Mouse (Mus musculus) heart, embryonic 12.5 days (tissue): ENCODE data around the gene Fbxw4. TPM values are rescaled to one million over a fixed set of nuclear protein-coding genes. Genes with fewer than 3 reads are reported as not detected.
A peak's percentile ranks its signal among the peaks of the same experiment; 100 is the strongest.

Experiments used
- ATAC-seq: fragments of 200-750 bp; cut with Nextera tagmentation; 2 replicates; pipeline ENCODE4 v1.8.0; 2017; ENCODE audit warnings: moderate TSS enrichment, moderate library complexity; ENCODE audit not compliant: insufficient number of reproducible peaks, low FRiP score
- H3K27ac ChIP-seq: fragments of 300-500 bp; sonication (generic); 2 replicates; pipeline ENCODE4 v1.5.1; 2016; ENCODE audit warnings: mild to moderate bottlenecking, moderate library complexity; ENCODE audit not compliant: poor library complexity, severe bottlenecking
- H3K27me3 ChIP-seq: fragments of 300-500 bp; sonication (generic); replicated peaks from 2 replicates; pipeline ENCODE4 v1.6.1; 2016; ENCODE audit warnings: mild to moderate bottlenecking, moderate library complexity
- H3K36me3 ChIP-seq: fragments of 300-500 bp; sonication (generic); 2 replicates; pipeline ENCODE4 v1.6.1; 2016; ENCODE audit warnings: mild to moderate bottlenecking, moderate library complexity
- H3K4me1 ChIP-seq: fragments of 300-500 bp; sonication (generic); replicated peaks from 2 replicates; pipeline ENCODE4 v1.6.1; 2016; ENCODE audit warnings: mild to moderate bottlenecking
- H3K4me2 ChIP-seq: fragments of 300-500 bp; sonication (generic); 2 replicates; pipeline ENCODE4 v1.6.1; 2016; ENCODE audit warnings: mild to moderate bottlenecking, moderate library complexity
- H3K4me3 ChIP-seq: fragments of 300-500 bp; sonication (generic); 2 replicates; pipeline ENCODE4 v1.5.1; 2016; ENCODE audit warnings: mild to moderate bottlenecking
- H3K9ac ChIP-seq: fragments of 300-500 bp; sonication (generic); 2 replicates; pipeline ENCODE4 v1.6.1; 2016; ENCODE audit warnings: mild to moderate bottlenecking, moderate library complexity
- H3K9me3 ChIP-seq: fragments of 300-500 bp; sonication (generic); replicated peaks from 2 replicates; pipeline ENCODE4 v1.6.1; 2016; ENCODE audit warnings: mild to moderate bottlenecking, moderate library complexity
- WGBS: fragments of 180-500 bp; shearing (Covaris S2); methylation state at CpG from one replicate; pipeline ENCODE4 v1.1.7; 2016; 5-methylcytosine and 5-hydroxymethylcytosine counted together
- polyA plus RNA-seq: library from polyadenylated mRNA; unstranded; fragments of >200 nt; fragmentation: Nextera tagmentation; extraction: Ambion mirVana; gene quantifications from 2 replicates; pipeline ENCODE4 v1.2.1, GENCODE M21; 2016

Gene Fbxw4
- polyA plus RNA-seq, 1 experiment from 2014 or later: 4.8 TPM

DNA sequence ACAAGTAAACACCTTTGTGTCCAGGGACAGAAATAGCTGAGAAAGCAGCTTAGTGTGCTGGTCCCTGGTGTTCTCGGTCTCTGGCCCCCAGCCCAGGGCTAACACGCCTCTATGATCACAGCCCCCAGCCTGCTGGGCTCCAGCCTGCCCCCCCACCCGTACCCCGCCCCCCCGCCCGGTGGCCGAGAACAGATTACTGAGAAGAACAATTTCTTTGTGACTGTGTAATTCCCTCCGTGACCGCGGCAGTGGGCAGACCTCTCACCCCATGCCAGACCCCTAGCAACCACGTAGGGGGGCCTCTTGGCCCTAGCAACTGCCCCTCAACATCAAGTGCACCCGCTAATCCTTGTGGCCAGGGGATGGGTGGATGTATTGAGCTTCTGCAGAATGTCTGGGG, 79.9 kb downstream of the Fbxw4 start:
- H3K9ac ChIP-seq: no peak overlapping the region
- H3K27ac ChIP-seq: no peak overlapping the region
- ATAC-seq: no peak
- 64% methylated on average over 12 of the region's 12 CpGs for WGBS
- no peaks in the 10 kb centered on the region for H3K27me3 ChIP-seq
- no peak overlapping the region for H3K4me2 ChIP-seq
- H3K4me1 ChIP-seq: peaks cover 49% of the 10 kb centered on the region
- no peak overlapping the region for H3K4me3 ChIP-seq
- H3K36me3 ChIP-seq: peaks cover 47% of the 10 kb centered on the region
- H3K9me3 ChIP-seq: no peaks in the 10 kb centered on the region

- Histone ChIP-seq H3K4me3 (no peak overlapping the region), H3K4me2 (no peak overlapping the region), H3K27ac (no peak overlapping the region), H3K9me3 (no peaks in the 10 kb centered on the region), H3K4me1 (peaks cover 57% of the 10 kb centered on the region), H3K36me3 (peaks cover 44% of the 10 kb centered on the region), H3K9ac (peak overlapping the region; percentile 21; the same call in 1 of the 2 replicates), H3K27me3 (no peaks in the 10 kb centered on the region)
- WGBS: 67% methylated on average over 7 of the region's 7 CpGs
- no peak for ATAC-seq
These were observed 80.7 kb downstream of the Fbxw4 start for GRCm38 (mm10) chr19:45579416-45579815.

DNA sequence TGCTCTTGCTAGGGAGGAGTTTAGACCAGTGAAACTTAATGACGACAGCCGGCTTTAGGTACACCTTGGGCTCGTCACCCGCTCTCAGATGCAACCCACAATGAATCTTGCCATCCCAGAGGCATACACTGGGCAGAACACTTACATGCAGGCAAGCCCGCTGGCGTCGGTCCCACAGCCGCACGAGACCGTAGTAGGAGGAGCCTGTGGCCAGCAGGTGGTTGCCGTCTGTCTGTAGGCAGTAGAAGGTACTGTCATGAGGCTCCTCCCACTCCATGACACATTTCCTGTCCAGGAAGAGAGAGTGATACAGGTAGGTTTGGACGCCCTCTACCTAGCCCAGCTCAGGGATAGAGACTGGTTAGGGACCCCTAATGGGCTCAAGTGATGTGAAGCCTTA, 81.1 kb downstream of the Fbxw4 start:
- Histone ChIP-seq H3K36me3 (peaks cover 44% of the 10 kb centered on the region), H3K27ac (no peak overlapping the region), H3K4me2 (no peak overlapping the region), H3K4me3 (no peak overlapping the region), H3K27me3 (no peaks in the 10 kb centered on the region), H3K9me3 (no peaks in the 10 kb centered on the region), H3K4me1 (peaks cover 61% of the 10 kb centered on the region), H3K9ac (0 out of 2 replicates have a peak overlapping the region, but pooled peaks have one; percentile 21)
- 83% methylated on average over 12 of the region's 12 CpGs for WGBS
- ATAC-seq: no peak

- no peaks in the 10 kb centered on the region for H3K9me3 ChIP-seq
- H3K4me3 ChIP-seq: no peak overlapping the region
- no peak overlapping the region for H3K4me2 ChIP-seq
- ATAC-seq: no peak
- peaks cover 62% of the 10 kb centered on the region for H3K4me1 ChIP-seq
- H3K27me3 ChIP-seq: no peaks in the 10 kb centered on the region
- 68% methylated on average over 14 of the region's 14 CpGs for WGBS
- no peak overlapping the region for H3K27ac ChIP-seq
- H3K36me3 ChIP-seq: peaks cover 43% of the 10 kb centered on the region
- no peak overlapping the region for H3K9ac ChIP-seq
These were observed 82.9 kb downstream of the Fbxw4 start for GRCm38 (mm10) chr19:45577141-45577750.

- peak overlapping the region; percentile 24 for H3K4me2 ChIP-seq
- WGBS: 8% methylated on average over 8 of the region's 8 CpGs
- H3K4me3 ChIP-seq: no peak overlapping the region
- peaks cover 55% of the 10 kb centered on the region for H3K4me1 ChIP-seq
- peak overlapping the region; percentile 55; the same call in 1 of the 2 replicates for H3K9ac ChIP-seq
- ATAC-seq: peak; percentile 40
- H3K9me3 ChIP-seq: no peaks in the 10 kb centered on the region
- H3K36me3 ChIP-seq: peaks cover 45% of the 10 kb centered on the region
- peak overlapping the region; percentile 34 for H3K27ac ChIP-seq
- no peaks in the 10 kb centered on the region for H3K27me3 ChIP-seq
These were observed 84.5 kb downstream of the Fbxw4 start for GRCm38 (mm10) chr19:45575632-45576001.

DNA sequence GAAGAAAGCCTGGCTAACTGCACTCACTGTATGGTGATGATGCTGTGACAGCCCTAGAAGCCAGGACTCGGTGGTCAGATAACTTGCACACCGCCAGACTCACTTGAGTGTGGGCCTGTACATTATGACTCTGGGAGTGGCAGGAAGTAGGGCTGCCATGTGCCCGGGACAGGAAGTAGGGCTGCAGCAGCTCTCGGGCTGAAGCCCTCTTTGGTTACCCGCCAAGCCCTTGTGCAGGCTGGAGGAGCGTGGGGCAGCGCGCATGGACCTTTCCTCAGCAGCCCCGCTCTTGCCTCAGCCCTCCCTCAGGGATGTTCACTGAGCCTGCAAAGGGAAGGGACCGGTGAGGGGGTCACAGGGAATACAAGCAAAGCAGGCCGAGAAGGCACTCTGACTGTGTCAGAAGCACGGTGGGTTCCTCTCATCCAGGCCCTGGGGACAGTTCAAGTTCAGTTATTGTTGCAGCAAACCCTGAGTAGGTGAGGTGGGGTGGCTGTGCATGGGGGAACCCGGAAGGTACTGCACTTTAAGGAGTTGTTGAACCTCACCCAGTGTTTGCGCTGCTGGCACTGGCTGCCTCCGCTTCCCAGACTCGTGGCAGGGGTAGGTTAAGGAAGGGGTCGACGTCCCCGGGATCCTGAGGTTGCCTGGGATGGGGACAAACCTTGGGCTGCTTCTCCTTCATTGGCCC, 85.0 kb downstream of the Fbxw4 start:
- H3K27me3 ChIP-seq: no peaks in the 10 kb centered on the region; the same call in 1 of the 2 replicates
- no peak overlapping the region for H3K27ac ChIP-seq
- H3K9ac ChIP-seq: no peak overlapping the region
- H3K4me1 ChIP-seq: peaks cover 50% of the 10 kb centered on the region
- WGBS: 30% methylated on average over 19 of the region's 19 CpGs
- no peak overlapping the region for H3K4me3 ChIP-seq
- H3K36me3 ChIP-seq: peaks cover 43% of the 10 kb centered on the region
- no peaks in the 10 kb centered on the region for H3K9me3 ChIP-seq
- no peak for ATAC-seq
- H3K4me2 ChIP-seq: peak overlapping the region; percentile 24

- 50% methylated on average over 7 of the region's 7 CpGs for WGBS
- no peak overlapping the region for H3K4me2 ChIP-seq
- no peak overlapping the region for H3K27ac ChIP-seq
- H3K9ac ChIP-seq: no peak overlapping the region
- H3K4me1 ChIP-seq: peaks cover 43% of the 10 kb centered on the region
- H3K27me3 ChIP-seq: no peaks in the 10 kb centered on the region; the same call in 1 of the 2 replicates
- H3K36me3 ChIP-seq: peaks cover 38% of the 10 kb centered on the region
- no peak for ATAC-seq
- H3K4me3 ChIP-seq: no peak overlapping the region
- no peaks in the 10 kb centered on the region for H3K9me3 ChIP-seq
These were observed 85.7 kb downstream of the Fbxw4 start for GRCm38 (mm10) chr19:45574339-45574898.

- no peak overlapping the region for H3K9ac ChIP-seq
- peaks cover 38% of the 10 kb centered on the region for H3K4me1 ChIP-seq
- H3K36me3 ChIP-seq: peaks cover 33% of the 10 kb centered on the region
- ATAC-seq: peak; percentile 46; the same call in 1 of the 2 replicates
- H3K9me3 ChIP-seq: no peaks in the 10 kb centered on the region
- no peak overlapping the region for H3K27ac ChIP-seq
- no peak overlapping the region for H3K4me2 ChIP-seq
- 13% methylated on average over 6 of the region's 6 CpGs for WGBS
- H3K27me3 ChIP-seq: no peaks in the 10 kb centered on the region; the same call in 1 of the 2 replicates
- H3K4me3 ChIP-seq: no peak overlapping the region
These were observed 86.2 kb downstream of the Fbxw4 start for GRCm38 (mm10) chr19:45573861-45574267.

GRCm38 (mm10) chr19:45573033-45573432, 87.1 kb downstream of the Fbxw4 start:
- Histone ChIP-seq H3K27me3 (no peaks in the 10 kb centered on the region; the same call in 1 of the 2 replicates), H3K36me3 (peaks cover 24% of the 10 kb centered on the region), H3K27ac (no peak overlapping the region), H3K4me3 (no peak overlapping the region), H3K4me2 (no peak overlapping the region), H3K9ac (no peak overlapping the region), H3K4me1 (peaks cover 38% of the 10 kb centered on the region), H3K9me3 (no peaks in the 10 kb centered on the region)
- 76% methylated on average over 6 of the region's 6 CpGs for WGBS
- no peak for ATAC-seq

DNA sequence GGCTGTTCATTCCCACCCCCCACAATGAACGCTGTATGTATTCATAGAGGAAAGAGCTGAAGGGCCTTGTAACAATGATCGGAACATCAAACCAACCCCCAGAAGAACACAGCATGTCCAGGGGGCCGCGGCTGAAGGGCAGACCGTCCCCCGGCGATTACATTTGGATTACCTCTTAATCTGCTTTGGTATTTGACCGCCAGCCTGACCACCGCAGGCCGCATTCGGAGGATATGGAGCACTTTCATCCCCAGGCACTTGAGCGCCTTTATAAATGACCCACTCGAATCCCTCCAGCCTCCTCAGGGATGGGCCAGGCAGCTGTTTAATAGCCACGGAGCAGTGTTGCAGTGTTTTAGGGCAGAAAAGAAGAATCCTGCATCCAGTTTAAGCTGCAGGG, 92.7 kb downstream of the Fbxw4 start:
- H3K9ac ChIP-seq: 0 out of 2 replicates have a peak overlapping the region, but pooled peaks have one; percentile 8
- no peak overlapping the region for H3K4me2 ChIP-seq
- no peaks in the 10 kb centered on the region; the same call in 1 of the 2 replicates for H3K27me3 ChIP-seq
- H3K9me3 ChIP-seq: no peaks in the 10 kb centered on the region
- no peak for ATAC-seq
- 40% methylated on average over 14 of the region's 14 CpGs for WGBS
- H3K27ac ChIP-seq: no peak overlapping the region
- no peak overlapping the region for H3K4me3 ChIP-seq
- H3K36me3 ChIP-seq: peaks cover 9% of the 10 kb centered on the region; the same call in 1 of the 2 replicates
- 0 out of 2 replicates have a peak, but pooled peaks cover 7% of the 10 kb centered on the region for H3K4me1 ChIP-seq
